Mouse (Mus musculus) cortical plate, adult 2 months (tissue): ENCODE measurements at regions not wholly inside any gene's neighbourhood (a gene's known extent, or its start where the extent isn't known, plus 50 kb on each side); places are given as distances from the start of the nearest gene placed in this dataset.

Source experiments
- CTCF ChIP-seq: fragments of 200-500 bp; IDR thresholded peaks from 2 replicates; pipeline ENCODE4 v1.5.1; 2011; ENCODE audit warnings: mild to moderate bottlenecking, control low read depth, low read length; ENCODE audit not compliant: insufficient read depth; ENCODE audit errors: extremely low read depth
- POLR2A ChIP-seq: fragments of 200-500 bp; IDR thresholded peaks from 2 replicates; pipeline ENCODE4 v1.6.1; 2011; ENCODE audit warnings: mild to moderate bottlenecking, low read length, control low read depth; ENCODE audit not compliant: insufficient read depth; ENCODE audit errors: extremely low read depth

- no peak for TF ChIP-seq POLR2A
- no peak for TF ChIP-seq CTCF
Measured at GRCm38 (mm10) chr4:9133695-9134094, 894.9 kb upstream of the Car8 start.
